Mouse (Mus musculus) limb, embryonic 10.5 days (tissue): ENCODE measurements around the gene Gpr22. TPM values are rescaled to one million over a fixed set of nuclear protein-coding genes. Genes with fewer than 3 reads are reported as not detected.

Experiments
- DNase-seq: peaks from one replicate; pipeline ENCODE4 v3.0.0-alpha.2; 2017; ENCODE audit warnings: low spot score
- H3K27ac ChIP-seq: fragments of 300-500 bp; sonication (generic); 2 replicates; pipeline ENCODE4 v1.5.1; 2016; ENCODE audit warnings: mild to moderate bottlenecking
- H3K27me3 ChIP-seq: fragments of 300-500 bp; sonication (generic); 2 replicates; pipeline ENCODE4 v1.6.1; 2016; ENCODE audit warnings: low read depth, mild to moderate bottlenecking; ENCODE audit not compliant: poor library complexity, severe bottlenecking
- H3K36me3 ChIP-seq: fragments of 300-500 bp; sonication (generic); 2 replicates; pipeline ENCODE4 v1.6.1; 2016; ENCODE audit warnings: mild to moderate bottlenecking, moderate library complexity
- H3K4me1 ChIP-seq: fragments of 300-500 bp; sonication (generic); 2 replicates; pipeline ENCODE4 v1.6.1; 2016
- H3K4me3 ChIP-seq: fragments of 300-500 bp; sonication (generic); 2 replicates; pipeline ENCODE4 v1.5.1; 2016; ENCODE audit warnings: mild to moderate bottlenecking, moderate library complexity
- H3K9me3 ChIP-seq: fragments of 300-500 bp; sonication (generic); replicated peaks from 2 replicates; pipeline ENCODE4 v1.6.1; 2016; ENCODE audit warnings: mild to moderate bottlenecking
- WGBS: fragments of 180-500 bp; shearing (Covaris S2); methylation state at CpG from one replicate; pipeline ENCODE4 v1.1.7; 2016; 5-methylcytosine and 5-hydroxymethylcytosine counted together
- polyA plus RNA-seq: library from polyadenylated mRNA; unstranded; fragments of >200 nt; fragmentation: Nextera tagmentation; extraction: Ambion mirVana; gene quantifications from 2 replicates; pipeline ENCODE4 v1.2.1, GENCODE M21; 2016

The Gpr22 gene
- 0.38 and 0.59 TPM in 2 replicates for polyA plus RNA-seq

DNA sequence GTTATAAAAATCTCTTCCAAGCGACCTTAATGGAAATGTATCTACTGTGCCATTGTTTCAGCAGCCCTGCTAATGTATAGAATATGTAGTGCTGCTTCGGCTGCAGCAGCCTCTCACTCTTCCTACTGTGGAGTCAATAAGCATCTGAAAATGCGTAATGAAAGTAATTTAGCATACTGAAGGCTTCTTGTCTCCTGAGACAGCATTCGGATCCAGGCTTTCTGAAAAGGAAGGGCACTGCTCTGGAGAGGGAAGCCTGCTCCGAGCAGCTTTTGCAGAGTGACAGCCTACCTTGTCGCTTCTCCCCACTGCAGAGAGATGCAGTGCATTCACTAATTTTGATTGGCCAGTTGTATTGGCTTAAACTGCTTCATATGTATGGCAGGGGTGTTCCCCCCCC, at the start of gene Gpr22:
TSS of gene Gpr22 (minus strand) at position 348 of the 400 bp plus-strand sequence.
- Histone ChIP-seq H3K9me3 (no peaks in the 10 kb centered on the region), H3K27me3 (no peaks in the 10 kb centered on the region), H3K36me3 (no peaks in the 10 kb centered on the region), H3K27ac (no peak within 1 kb of the TSS), H3K4me3 (no peak within 1 kb of the TSS), H3K4me1 (peaks cover 6% of the 10 kb centered on the region)
- 41% methylated on average over 6 of the region's 6 CpGs for WGBS
- DNase-seq: no peak

DNA sequence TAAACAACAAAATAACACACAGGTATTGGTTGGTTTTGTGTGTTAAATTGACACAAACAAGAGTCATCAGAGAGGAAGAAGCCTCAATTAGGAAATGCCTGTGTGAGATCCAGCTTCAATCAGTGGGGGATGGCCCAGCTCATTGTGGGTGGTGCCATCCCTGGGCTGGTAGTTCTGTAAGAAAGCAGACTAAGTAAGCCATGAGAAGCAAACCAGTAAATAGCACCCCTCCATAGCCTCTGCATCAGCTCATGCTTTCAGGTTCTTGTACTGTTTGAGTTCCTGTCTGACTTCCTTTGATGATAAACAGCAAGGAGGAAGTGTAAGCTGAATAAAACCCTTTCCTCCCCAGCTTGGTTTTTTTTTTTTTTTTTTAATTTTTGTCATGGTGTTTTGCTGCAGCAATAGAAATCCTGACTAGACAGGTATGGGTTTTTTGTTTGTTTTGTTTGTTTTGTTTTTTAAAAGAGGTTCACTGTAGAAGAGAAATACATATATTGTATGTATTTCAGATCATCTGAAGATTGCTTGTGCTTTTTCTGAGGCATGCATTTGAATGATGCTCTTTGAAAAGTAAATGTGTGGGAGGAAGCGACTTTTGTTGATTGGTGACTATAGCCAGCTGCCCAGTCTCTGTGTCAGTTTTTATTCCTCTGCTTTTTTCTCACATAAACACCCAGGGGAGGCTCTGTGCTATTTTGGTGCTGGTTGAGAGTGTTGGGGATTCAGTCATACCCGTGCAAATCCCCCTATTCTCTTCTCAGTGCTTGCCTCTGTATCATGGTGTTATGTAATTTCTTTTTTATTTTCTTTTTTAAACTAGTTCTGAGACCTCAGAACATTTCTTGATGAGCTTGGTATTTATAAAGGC, 42.4 kb upstream of the Gpr22 start:
- no peaks in the 10 kb centered on the region for H3K36me3 ChIP-seq
- H3K4me3 ChIP-seq: no peak overlapping the region
- no peaks in the 10 kb centered on the region for H3K27me3 ChIP-seq
- no peak for DNase-seq
- no peaks in the 10 kb centered on the region for H3K9me3 ChIP-seq
- WGBS: 58% methylated on average over 2 of the region's 2 CpGs
- no peaks in the 10 kb centered on the region for H3K4me1 ChIP-seq
- H3K27ac ChIP-seq: no peak overlapping the region

DNA sequence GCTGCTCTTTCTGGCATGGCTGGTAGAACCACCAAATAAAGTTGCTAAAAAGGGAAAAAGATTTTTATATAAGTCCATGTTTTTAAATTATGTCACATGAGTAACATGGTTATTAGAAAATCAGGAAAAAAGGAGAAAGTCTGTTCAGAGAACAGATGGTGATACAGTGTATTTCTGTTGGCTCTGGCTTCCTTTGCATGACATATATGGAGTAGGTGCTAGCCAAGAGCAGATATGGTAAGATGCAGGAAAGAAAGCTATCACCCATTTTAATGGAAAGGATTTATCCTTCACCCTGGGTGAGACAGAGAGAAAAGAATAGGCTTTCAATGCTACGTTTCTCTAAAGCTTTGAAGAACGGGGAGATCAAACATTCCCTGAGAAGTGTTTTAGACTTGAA, 40.7 kb upstream of the Gpr22 start:
- no peak for DNase-seq
- no peak overlapping the region for H3K27ac ChIP-seq
- WGBS: 78% methylated on average over 2 of the region's 2 CpGs
- no peaks in the 10 kb centered on the region for H3K27me3 ChIP-seq
- H3K4me3 ChIP-seq: no peak overlapping the region
- no peaks in the 10 kb centered on the region for H3K4me1 ChIP-seq
- no peaks in the 10 kb centered on the region for H3K36me3 ChIP-seq
- H3K9me3 ChIP-seq: no peaks in the 10 kb centered on the region

- WGBS: 90% methylated on average over 4 of the region's 4 CpGs
- no peak overlapping the region for H3K4me3 ChIP-seq
- no peaks in the 10 kb centered on the region; the same call in 1 of the 2 replicates for H3K36me3 ChIP-seq
- DNase-seq: no peak
- H3K27me3 ChIP-seq: no peaks in the 10 kb centered on the region
- no peaks in the 10 kb centered on the region for H3K9me3 ChIP-seq
- H3K4me1 ChIP-seq: no peaks in the 10 kb centered on the region
- H3K27ac ChIP-seq: no peak overlapping the region
These were observed 36.1 kb upstream of the Gpr22 start for GRCm38 (mm10) chr12:31749846-31750245.

DNA sequence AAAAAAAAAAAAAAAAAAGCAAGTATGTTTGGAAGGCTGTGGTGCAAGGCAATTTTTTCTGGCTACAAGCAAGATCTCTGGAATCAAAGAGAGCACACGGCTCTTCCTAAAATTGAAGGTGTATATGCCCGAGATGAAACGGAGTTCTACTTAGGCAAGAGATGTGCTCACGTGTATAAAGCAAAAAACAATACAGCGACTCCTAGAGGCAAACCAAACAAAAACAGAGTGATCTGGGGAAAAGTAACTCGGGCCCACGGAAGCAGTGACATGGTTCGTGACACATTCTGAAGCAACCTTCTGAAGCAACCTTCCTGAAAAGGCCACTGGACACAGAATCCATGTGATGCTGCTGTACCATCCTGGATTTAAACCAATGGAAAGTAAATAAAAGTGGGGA, 33.6 kb upstream of the Gpr22 start:
- Histone ChIP-seq H3K4me3 (no peak overlapping the region), H3K9me3 (no peaks in the 10 kb centered on the region), H3K27ac (no peak overlapping the region), H3K4me1 (no peaks in the 10 kb centered on the region), H3K36me3 (no peaks in the 10 kb centered on the region; the same call in 1 of the 2 replicates), H3K27me3 (no peaks in the 10 kb centered on the region)
- no peak for DNase-seq
- WGBS: 88% methylated on average over 8 of the region's 8 CpGs

- Histone ChIP-seq H3K36me3 (no peaks in the 10 kb centered on the region), H3K4me3 (no peak overlapping the region), H3K9me3 (no peaks in the 10 kb centered on the region), H3K4me1 (no peaks in the 10 kb centered on the region), H3K27me3 (no peaks in the 10 kb centered on the region), H3K27ac (no peak overlapping the region)
- DNase-seq: no peak
- 92% methylated on average over 2 of the region's 2 CpGs for WGBS
These were observed 20.9 kb upstream of the Gpr22 start for GRCm38 (mm10) chr12:31734616-31735015.

DNA sequence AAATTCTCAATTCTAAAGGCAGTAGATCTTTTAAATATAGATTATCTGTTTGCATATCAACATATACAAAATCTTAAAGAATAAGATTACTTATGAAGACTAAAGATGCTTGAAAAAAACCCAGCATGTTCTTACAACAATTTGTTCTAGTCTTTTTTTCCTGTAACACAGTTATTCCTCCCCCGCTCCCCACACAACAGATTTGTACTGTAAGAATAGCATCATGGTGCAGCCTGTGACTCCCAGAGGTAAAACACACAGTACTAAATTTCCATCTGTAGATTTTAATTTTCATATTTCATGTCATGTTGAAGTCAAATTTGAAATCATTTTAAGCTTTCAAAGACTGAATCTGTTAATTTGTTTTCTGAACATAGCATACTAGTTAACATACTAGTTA, 16.4 kb upstream of the Gpr22 start:
- H3K36me3 ChIP-seq: no peaks in the 10 kb centered on the region
- 0 out of 2 replicates have a peak, but pooled peaks cover 4% of the 10 kb centered on the region for H3K4me1 ChIP-seq
- H3K4me3 ChIP-seq: no peak overlapping the region
- no peak overlapping the region for H3K27ac ChIP-seq
- WGBS: 98% methylated on average over 1 of the region's 1 CpGs
- H3K27me3 ChIP-seq: no peaks in the 10 kb centered on the region
- DNase-seq: no peak
- no peaks in the 10 kb centered on the region for H3K9me3 ChIP-seq

- H3K9me3 ChIP-seq: no peaks in the 10 kb centered on the region
- H3K4me1 ChIP-seq: 0 out of 2 replicates have a peak, but pooled peaks cover 4% of the 10 kb centered on the region
- H3K36me3 ChIP-seq: no peaks in the 10 kb centered on the region
- H3K4me3 ChIP-seq: no peak overlapping the region
- 43% methylated on average over 1 of the region's 1 CpGs for WGBS
- H3K27me3 ChIP-seq: no peaks in the 10 kb centered on the region
- H3K27ac ChIP-seq: no peak overlapping the region
- DNase-seq: no peak
These were observed 13.0 kb upstream of the Gpr22 start for GRCm38 (mm10) chr12:31726707-31727106.

DNA sequence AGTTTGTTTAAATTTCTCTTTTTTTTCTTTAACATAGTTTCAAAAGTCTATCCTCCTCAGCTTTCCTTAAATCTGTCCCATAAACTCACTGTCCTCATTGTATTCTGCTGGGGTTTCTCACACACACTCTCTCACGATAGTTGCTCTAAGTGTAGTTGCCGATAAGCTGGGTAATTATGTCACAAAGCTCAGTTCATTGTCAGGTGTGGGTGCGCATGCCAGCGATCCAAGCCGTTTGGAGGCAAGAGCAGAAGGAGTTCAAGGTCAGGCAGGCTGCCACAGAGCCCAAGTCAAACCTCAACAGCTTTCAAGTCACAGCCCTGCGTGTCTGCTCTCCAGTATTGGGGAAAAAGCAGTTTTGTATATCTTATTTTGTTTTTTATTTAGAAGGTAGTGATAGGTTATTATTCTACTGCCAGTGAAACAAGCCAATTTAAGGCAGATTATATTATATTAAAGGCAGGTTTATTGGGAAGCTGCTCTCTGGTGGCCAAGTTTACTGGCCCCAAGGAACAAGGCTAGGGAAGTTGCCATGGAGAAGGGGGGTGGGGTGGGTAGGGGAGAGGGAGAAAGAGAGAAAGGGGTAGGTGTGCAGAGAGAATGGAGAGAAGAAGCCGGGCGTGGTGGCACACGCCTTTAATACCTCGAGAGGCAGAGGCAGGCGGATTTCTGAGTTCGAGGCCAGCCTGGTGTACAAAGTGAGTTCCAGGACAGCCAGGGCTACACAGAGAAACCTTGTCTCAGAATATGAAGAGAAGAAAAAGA, 11.9 kb upstream of the Gpr22 start:
- no peaks in the 10 kb centered on the region for H3K9me3 ChIP-seq
- no peak overlapping the region for H3K4me3 ChIP-seq
- no peak for DNase-seq
- H3K27ac ChIP-seq: no peak overlapping the region
- H3K27me3 ChIP-seq: no peaks in the 10 kb centered on the region
- WGBS: 91% methylated on average over 12 of the region's 12 CpGs
- H3K36me3 ChIP-seq: no peaks in the 10 kb centered on the region
- H3K4me1 ChIP-seq: 0 out of 2 replicates have a peak, but pooled peaks cover 4% of the 10 kb centered on the region

DNA sequence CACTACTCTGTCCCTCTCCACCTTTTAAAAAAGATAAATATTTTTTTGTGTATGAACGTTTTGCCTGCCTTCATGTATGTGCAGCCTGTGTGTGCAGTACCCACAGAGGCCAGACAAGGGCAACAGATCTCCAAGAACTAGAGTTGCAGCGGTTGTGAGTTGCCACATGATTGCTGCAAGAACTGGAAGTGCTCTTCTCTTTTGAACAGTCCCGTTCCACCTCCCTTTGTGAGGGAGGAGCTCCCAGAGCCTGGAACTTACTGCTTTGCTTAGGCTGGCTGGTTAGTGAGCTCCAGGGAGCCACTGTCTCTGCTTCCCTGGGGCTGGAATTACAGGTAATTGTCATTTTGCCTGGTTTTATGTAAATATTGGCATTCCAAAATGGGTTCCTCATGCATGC, 10.8 kb upstream of the Gpr22 start:
- Histone ChIP-seq H3K36me3 (no peaks in the 10 kb centered on the region), H3K9me3 (no peaks in the 10 kb centered on the region), H3K27ac (no peak overlapping the region), H3K4me1 (0 out of 2 replicates have a peak, but pooled peaks cover 4% of the 10 kb centered on the region), H3K4me3 (no peak overlapping the region), H3K27me3 (no peaks in the 10 kb centered on the region)
- 86% methylated on average over 3 of the region's 3 CpGs for WGBS
- no peak for DNase-seq

DNA sequence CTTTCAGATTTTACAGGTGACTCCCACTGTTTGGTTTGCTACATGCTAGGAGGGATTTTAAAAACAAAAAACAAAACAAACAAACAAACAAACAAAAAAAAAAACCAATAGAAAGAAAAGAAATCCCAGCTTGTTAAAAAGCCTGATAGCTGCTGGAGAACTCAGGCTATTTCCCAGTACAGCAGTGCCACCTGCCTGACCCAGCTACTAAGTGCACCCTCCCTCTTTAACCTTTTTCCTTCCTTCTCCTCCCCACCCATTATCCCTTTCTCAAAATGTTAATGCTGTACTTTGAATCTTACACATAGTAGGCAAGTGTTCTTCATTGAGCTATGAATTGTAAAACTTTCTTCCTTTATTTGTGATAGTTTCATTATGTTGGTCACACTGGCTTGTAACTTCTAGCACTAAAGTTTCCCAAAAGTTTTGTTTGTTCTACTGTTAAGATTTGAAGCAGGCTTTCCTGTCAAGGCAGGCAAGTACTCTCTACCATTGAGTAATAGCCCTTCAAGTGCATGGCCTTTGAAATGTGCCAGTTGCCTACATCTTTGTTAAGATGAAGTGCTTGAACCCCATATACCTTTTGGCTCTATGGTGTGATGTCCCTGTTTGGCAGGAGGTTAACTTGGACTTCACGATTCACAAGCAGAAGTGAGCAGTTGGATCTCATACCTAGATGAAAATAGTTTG, 6.0 kb upstream of the Gpr22 start:
- Histone ChIP-seq H3K4me3 (no peak overlapping the region), H3K4me1 (no peaks in the 10 kb centered on the region), H3K36me3 (no peaks in the 10 kb centered on the region), H3K27me3 (no peaks in the 10 kb centered on the region), H3K27ac (no peak overlapping the region), H3K9me3 (no peaks in the 10 kb centered on the region)
- WGBS: 94% methylated on average over 1 of the region's 1 CpGs
- DNase-seq: no peak

GRCm38 (mm10) chr12:31714070-31714469, 323 bp upstream of the Gpr22 start:
- no peak for DNase-seq
- 88% methylated on average over 3 of the region's 3 CpGs for WGBS

More at GRCm38 (mm10) chr12:31714070-31714469, 323 bp upstream of the Gpr22 start:
- Histone ChIP-seq H3K9me3 (no peaks in the 10 kb centered on the region), H3K36me3 (no peaks in the 10 kb centered on the region), H3K27me3 (no peaks in the 10 kb centered on the region), H3K4me3 (no peak overlapping the region), H3K4me1 (peaks cover 6% of the 10 kb centered on the region), H3K27ac (no peak overlapping the region)
